Mouse (Mus musculus) forebrain, embryonic 11.5 days (tissue): ENCODE measurements around the gene Rab15. TPM values are rescaled to one million over a fixed set of nuclear protein-coding genes. Genes with fewer than 3 reads are reported as not detected.
"Not testable (repeated sequence)": the region's sequence is repeated elsewhere in the genome, so short reads cannot be mapped to it uniquely, and the experiment has no call there.

Experiments
- ATAC-seq: fragments of 200-750 bp; cut with Nextera tagmentation; replicated peaks from 2 replicates; pipeline ENCODE4 v1.8.0; 2017; ENCODE audit warnings: moderate TSS enrichment; ENCODE audit not compliant: low FRiP score
- DNase-seq: peaks from one replicate; pipeline ENCODE4 v3.0.0-alpha.2; 2017; ENCODE audit warnings: low spot score
- H3K27ac ChIP-seq: fragments of 300-500 bp; sonication (generic); 2 replicates; pipeline ENCODE4 v1.5.1; 2014; ENCODE audit warnings: low read depth, low read length
- H3K27me3 ChIP-seq: fragments of 300-500 bp; sonication (generic); 2 replicates; pipeline ENCODE4 v1.6.1; 2014; ENCODE audit warnings: mild to moderate bottlenecking, low read length, mixed read lengths; ENCODE audit not compliant: control insufficient read depth, insufficient read depth
- H3K36me3 ChIP-seq: fragments of 300-500 bp; sonication (generic); 2 replicates; pipeline ENCODE4 v1.6.1; 2014; ENCODE audit warnings: mild to moderate bottlenecking, low read length, moderate library complexity, mixed read lengths; ENCODE audit not compliant: control insufficient read depth, insufficient read depth
- H3K4me1 ChIP-seq: fragments of 300-500 bp; sonication (generic); replicated peaks from 2 replicates; pipeline ENCODE4 v1.6.1; 2014; ENCODE audit warnings: low read length, mixed read lengths; ENCODE audit not compliant: control insufficient read depth, insufficient read depth
- H3K4me2 ChIP-seq: fragments of 300-500 bp; sonication (generic); 2 replicates; pipeline ENCODE4 v1.6.1; 2014; ENCODE audit warnings: low read depth, mild to moderate bottlenecking, low read length, moderate library complexity, mixed read lengths; ENCODE audit not compliant: severe bottlenecking
- H3K4me3 ChIP-seq: fragments of 300-500 bp; sonication (generic); 2 replicates; pipeline ENCODE4 v1.5.1; 2014; ENCODE audit warnings: low read depth, low read length
- H3K9ac ChIP-seq: fragments of 300-500 bp; sonication (generic); 2 replicates; pipeline ENCODE4 v1.6.1; 2014; ENCODE audit warnings: low read length
- H3K9me3 ChIP-seq: fragments of 300-500 bp; sonication (generic); 2 replicates; pipeline ENCODE4 v1.6.1; 2016; ENCODE audit warnings: low read length, mixed read lengths; ENCODE audit not compliant: control insufficient read depth
- WGBS: fragments of 180-500 bp; shearing (Covaris S2); extraction: QIAGEN DNeasy Blood & Tissue Kit; methylation state at CpG from one replicate; pipeline ENCODE4 v1.1.7; 2014; 5-methylcytosine and 5-hydroxymethylcytosine counted together
- polyA plus RNA-seq: library from polyadenylated mRNA; unstranded; fragments of >200 nt; fragmentation: Nextera tagmentation; extraction: Ambion mirVana; gene quantifications from 2 replicates; pipeline ENCODE4 v1.2.1, GENCODE M21; 2014

Rab15 gene
- 9.3 and 11.2 TPM in 2 replicates for polyA plus RNA-seq

- under 1% methylated on average over 17 of the region's 17 CpGs for WGBS
- Histone ChIP-seq H3K4me1 (peaks cover 19% of the 10 kb centered on the region), H3K9ac (peak within 1 kb of the TSS; percentile 74), H3K36me3 (no peaks in the 10 kb centered on the region), H3K9me3 (no peaks in the 10 kb centered on the region), H3K27me3 (peaks cover 20% of the 10 kb centered on the region), H3K27ac (no peak within 1 kb of the TSS), H3K4me3 (peak within 1 kb of the TSS; percentile 61), H3K4me2 (peak within 1 kb of the TSS; percentile 96)
- ATAC-seq (peak; percentile 42), DNase-seq (peak; percentile 63)
Observed at GRCm38 (mm10) chr12:76822651-76823041, at the start of gene Rab15. Rab15 (minus strand) TSS chr12:76822908.

DNA sequence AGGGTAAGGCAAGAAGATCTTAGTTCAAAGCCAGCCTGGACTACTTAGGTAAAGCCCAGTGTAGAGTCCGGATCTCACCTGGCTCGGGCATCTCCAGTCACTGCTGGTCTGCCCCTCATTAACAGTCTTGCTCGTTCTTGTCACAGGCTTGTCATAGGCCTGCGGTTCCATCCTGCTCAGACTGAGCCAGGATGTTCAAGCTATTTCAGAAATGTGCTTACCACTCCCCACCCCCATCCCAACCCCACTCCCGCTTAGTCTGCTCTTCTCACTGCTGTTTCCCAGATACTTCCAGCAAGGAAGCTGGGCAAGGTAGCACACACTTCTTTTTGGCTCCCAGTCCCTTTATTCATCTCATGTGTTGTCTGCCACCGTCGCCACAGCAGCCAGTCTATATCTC, 46.9 kb upstream of the Rab15 start:
- Histone ChIP-seq H3K9me3 (no peaks in the 10 kb centered on the region), H3K4me3 (no peak overlapping the region), H3K4me1 (no peaks in the 10 kb centered on the region), H3K4me2 (no peak overlapping the region), H3K36me3 (no peaks in the 10 kb centered on the region), H3K27me3 (no peaks in the 10 kb centered on the region), H3K27ac (no peak overlapping the region), H3K9ac (no peak overlapping the region)
- WGBS = 84% methylated on average over 7 of the region's 7 CpGs
- ATAC-seq (no peak), DNase-seq (no peak)

DNA sequence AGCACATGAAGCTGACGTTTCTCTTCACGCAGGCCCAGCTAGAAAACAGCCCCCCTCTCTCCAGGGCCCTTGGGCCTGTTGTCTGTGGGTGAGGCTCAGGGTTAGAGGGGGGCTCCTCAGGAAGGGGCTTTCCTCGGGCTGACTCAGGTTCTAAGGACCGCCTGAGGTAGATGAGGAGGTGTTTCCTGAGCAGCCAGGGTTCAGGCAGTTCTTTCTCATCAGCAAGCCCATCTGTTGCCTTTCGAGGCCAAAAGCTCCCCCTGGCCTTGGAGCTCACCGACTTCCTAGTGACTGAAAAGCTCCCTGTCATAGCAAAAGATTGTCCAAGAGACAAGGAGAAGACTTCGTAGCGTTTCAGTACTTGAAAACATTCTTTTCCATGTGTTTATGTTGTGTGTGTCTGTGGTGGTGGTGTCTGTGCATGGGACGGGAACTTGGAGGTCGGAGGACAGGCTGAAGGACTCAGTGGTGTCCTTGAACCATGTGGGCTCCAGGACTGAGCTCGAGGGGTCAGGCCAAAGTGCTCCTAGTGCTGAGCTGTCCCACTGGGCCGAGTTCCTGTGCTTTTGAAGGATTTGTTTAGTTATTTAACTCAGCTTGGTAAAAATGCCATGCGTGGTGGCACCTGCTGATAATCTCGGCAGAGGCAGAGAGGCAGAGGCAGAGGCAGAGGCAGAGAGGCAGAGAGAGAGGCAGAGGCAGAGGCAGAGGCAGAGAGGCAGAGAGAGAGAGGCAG, 45.9 kb upstream of the Rab15 start:
- Histone ChIP-seq H3K27me3 (no peaks in the 10 kb centered on the region), H3K4me3 (no peak overlapping the region), H3K4me2 (no peak overlapping the region), H3K36me3 (no peaks in the 10 kb centered on the region), H3K9me3 (no peaks in the 10 kb centered on the region), H3K4me1 (no peaks in the 10 kb centered on the region), H3K27ac (no peak overlapping the region), H3K9ac (no peak overlapping the region)
- no peak for DNase-seq
- ATAC-seq = no peak
- WGBS = 76% methylated on average over 14 of the region's 14 CpGs

DNA sequence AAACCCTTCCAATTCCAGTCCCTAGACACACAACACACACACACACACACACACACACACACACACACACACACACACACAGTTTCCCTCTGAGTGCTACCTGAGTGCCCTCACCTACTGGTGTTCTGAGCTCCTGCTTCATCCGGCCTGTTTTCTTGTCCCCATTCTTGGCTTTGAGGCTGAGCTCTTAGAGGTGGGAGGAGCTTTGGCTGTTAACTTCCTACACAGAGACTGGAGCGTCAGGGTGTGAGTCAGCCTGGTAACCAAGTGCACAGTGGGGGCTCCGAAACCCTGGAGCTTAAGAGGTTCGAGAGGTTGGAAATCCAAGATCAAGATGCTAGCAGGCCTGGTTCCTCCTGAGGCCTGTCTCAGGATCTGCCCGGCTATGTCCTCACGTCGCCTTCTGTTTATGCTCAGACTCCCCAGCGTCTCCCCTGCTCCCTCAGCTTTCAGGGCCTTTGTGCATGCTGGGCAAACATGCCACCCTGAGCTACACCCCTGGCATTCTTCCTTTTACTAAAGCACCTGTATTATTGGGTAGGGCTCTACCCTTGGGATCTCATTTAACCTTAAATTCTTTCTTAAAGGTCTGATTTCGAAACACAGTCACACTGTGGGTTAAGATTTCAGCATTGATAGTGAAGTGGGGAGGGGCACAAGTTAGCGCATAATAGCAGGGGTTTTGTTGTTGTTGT, 45.0 kb upstream of the Rab15 start:
- ATAC-seq (no peak), DNase-seq (no peak)
- no peak overlapping the region for H3K9ac ChIP-seq
- H3K36me3 ChIP-seq = no peaks in the 10 kb centered on the region
- no peaks in the 10 kb centered on the region for H3K4me1 ChIP-seq
- H3K27me3 ChIP-seq = no peaks in the 10 kb centered on the region
- no peaks in the 10 kb centered on the region for H3K9me3 ChIP-seq
- 60% methylated on average over 10 of the region's 10 CpGs for WGBS
- no peak overlapping the region for H3K4me2 ChIP-seq
- no peak overlapping the region for H3K27ac ChIP-seq
- H3K4me3 ChIP-seq = no peak overlapping the region

- no peak overlapping the region for H3K27ac ChIP-seq
- ATAC-seq = no peak
- no peak overlapping the region for H3K4me3 ChIP-seq
- WGBS = 78% methylated on average over 13 of the region's 13 CpGs
- DNase-seq = no peak
- no peaks in the 10 kb centered on the region for H3K9me3 ChIP-seq
- no peak overlapping the region for H3K9ac ChIP-seq
- no peaks in the 10 kb centered on the region for H3K4me1 ChIP-seq
- H3K27me3 ChIP-seq = no peaks in the 10 kb centered on the region
- H3K4me2 ChIP-seq = no peak overlapping the region
- H3K36me3 ChIP-seq = no peaks in the 10 kb centered on the region
Observed at GRCm38 (mm10) chr12:76865266-76865665, 42.6 kb upstream of the Rab15 start.

GRCm38 (mm10) chr12:76863651-76864050, 40.9 kb upstream of the Rab15 start:
- WGBS = 75% methylated on average over 11 of the region's 11 CpGs

DNA sequence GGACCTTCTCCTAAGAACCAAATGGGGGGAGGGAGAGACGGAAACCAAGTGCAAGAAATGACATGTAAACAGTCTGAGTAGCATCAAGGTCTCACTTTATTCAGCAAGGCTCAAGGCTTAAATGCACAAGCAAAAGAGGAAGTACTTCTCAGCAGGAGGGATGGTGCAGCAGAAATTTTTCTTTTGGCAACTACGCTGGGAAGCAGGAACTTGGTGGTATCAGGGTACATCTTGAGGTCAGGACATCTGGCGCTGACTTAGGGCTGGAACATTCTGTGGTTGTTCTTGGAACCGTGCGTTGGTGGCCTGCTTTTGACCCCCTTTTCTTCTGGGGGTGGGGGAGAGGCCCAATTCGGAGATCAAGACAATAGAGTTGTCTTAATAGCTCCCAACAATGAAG, 36.1 kb upstream of the Rab15 start:
- H3K27me3 ChIP-seq, ATAC-seq, H3K4me3 ChIP-seq, H3K27ac ChIP-seq, H3K4me1 ChIP-seq, H3K9me3 ChIP-seq, DNase-seq, H3K9ac ChIP-seq, H3K36me3 ChIP-seq, H3K4me2 ChIP-seq: not testable (repeated sequence)
- WGBS = 83% methylated on average over 6 of the region's 6 CpGs

More at GRCm38 (mm10) chr12:76863651-76864050, 40.9 kb upstream of the Rab15 start:
- H3K27me3 ChIP-seq = no peaks in the 10 kb centered on the region
- H3K4me2 ChIP-seq = no peak overlapping the region
- DNase-seq (no peak), ATAC-seq (no peak)
- H3K9me3 ChIP-seq = no peaks in the 10 kb centered on the region
- H3K4me1 ChIP-seq = no peaks in the 10 kb centered on the region
- no peak overlapping the region for H3K9ac ChIP-seq
- H3K4me3 ChIP-seq = no peak overlapping the region
- H3K27ac ChIP-seq = no peak overlapping the region
- no peaks in the 10 kb centered on the region for H3K36me3 ChIP-seq

DNA sequence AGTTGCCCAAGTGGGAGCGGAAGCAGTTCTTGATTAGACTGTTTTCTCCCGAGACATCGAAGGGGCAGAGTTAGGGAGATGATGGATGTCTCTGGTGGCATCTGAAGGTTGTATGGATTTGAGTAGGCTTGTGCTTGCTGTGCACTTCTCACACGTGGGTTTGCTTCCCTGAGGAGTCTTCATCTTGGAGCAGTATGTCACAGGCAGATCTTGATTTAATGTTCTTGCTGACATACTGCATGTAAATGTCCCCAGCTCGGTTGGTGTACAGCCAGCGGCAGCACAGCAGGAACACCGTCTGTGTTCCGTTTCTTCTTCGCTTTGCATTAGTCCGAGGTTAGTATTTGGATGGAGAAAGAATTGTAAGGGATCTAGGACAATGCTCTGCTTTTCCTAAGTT, 34.4 kb upstream of the Rab15 start:
- WGBS = 91% methylated on average over 10 of the region's 10 CpGs
- Histone ChIP-seq H3K9me3 (no peaks in the 10 kb centered on the region), H3K4me1 (peaks cover 3% of the 10 kb centered on the region; the same call in 1 of the 2 replicates), H3K27me3 (no peaks in the 10 kb centered on the region), H3K4me2 (no peak overlapping the region), H3K27ac (no peak overlapping the region), H3K9ac (no peak overlapping the region), H3K36me3 (no peaks in the 10 kb centered on the region), H3K4me3 (no peak overlapping the region)
- DNase-seq = no peak
- ATAC-seq = no peak
